ENCODE assay signal across 11 mouse cellular contexts in genomic region chr17:71684103-71684608, GRCm38 (mm10). TPM values are rescaled to one million over a fixed set of nuclear protein-coding genes. Genes with fewer than 3 reads are reported as not detected.
A peak's percentile ranks its signal among the peaks of the same experiment; 100 is the strongest.
DNase-seq lines count a peak whose midpoint lies in the region; ATAC-seq and TF ChIP-seq lines count a peak whose summit lies in the region.
"Had no signal": no experiment of that assay in that cellular context is flagged by ENCODE, and none has a peak within 500 bp of the region (broad histone marks: within the 10 kb centered on the region; RNA-seq: fewer than 3 reads in every experiment).

No protein-coding gene starts in this region.

- no peak overlapping the region for H3K4me3 ChIP-seq in kidney, embryonic 15.5 days (replicated peaks)
- no peak overlapping the region for H3K4me3 ChIP-seq in CH12.LX (replicated peaks in 1 of 3; ENCODE audit: low read depth in 2 of 3, low read length in 2 of 3, poor library complexity in 1 of 3)
- no peak overlapping the region for H3K4me3 ChIP-seq in hindbrain, embryonic 11.5 days (ENCODE audit: low read depth, low read length)
- H3K4me3 ChIP-seq in midbrain, embryonic 15.5 days = no peak overlapping the region
- H3K4me3 ChIP-seq: erythroblast, embryonic 14.5 days; limb, embryonic 13.5 days had no signal

- peak; percentile 16 for DNase-seq in kidney, postnatal 14 days
- DNase-seq in CH12.LX (ENCODE audit: extremely low read depth) = peak; percentile 92
- DNase-seq in hindbrain, embryonic 11.5 days (ENCODE audit: low spot score) = no peak
- DNase-seq: cerebellum, adult 11 months; kidney, adult 9 months had no signal

- TF ChIP-seq POLR2A in CH12.LX (IDR thresholded peaks at IDR 0.05; ENCODE audit: low read depth, low read length) = peak; percentile 56; the same call in 1 of the 2 replicates

- peak; percentile 97 for TF ChIP-seq EP300 in CH12.LX (IDR thresholded peaks at IDR 0.05; ENCODE audit: low read length)

- in situ Hi-C loops in CH12.LX (cut with MboI; ENCODE audit: low pct_ligation_motif_present, low pct_unique_long_range_greater_than_20kb, low sequenced_read_pairs) = no loop called here

- no peaks in the 10 kb centered on the region for H3K27me3 ChIP-seq in kidney, embryonic 15.5 days
- H3K27me3 ChIP-seq in CH12.LX (replicated peaks) = no peaks in the 10 kb centered on the region
- H3K27me3 ChIP-seq in hindbrain, embryonic 11.5 days (ENCODE audit: control insufficient read depth, insufficient read depth, low read length) = no peaks in the 10 kb centered on the region
- H3K27me3 ChIP-seq in midbrain, embryonic 15.5 days (replicated peaks) = no peaks in the 10 kb centered on the region
- H3K27me3 ChIP-seq: limb, embryonic 13.5 days had no signal

- H3K9me3 ChIP-seq in kidney, embryonic 15.5 days (replicated peaks) = no peaks in the 10 kb centered on the region
- H3K9me3 ChIP-seq in CH12.LX (replicated peaks; ENCODE audit: low read length) = no peaks in the 10 kb centered on the region
- H3K9me3 ChIP-seq in hindbrain, embryonic 11.5 days (ENCODE audit: control insufficient read depth, low read length) = no peaks in the 10 kb centered on the region
- no peaks in the 10 kb centered on the region for H3K9me3 ChIP-seq in midbrain, embryonic 15.5 days
- H3K9me3 ChIP-seq: limb, embryonic 13.5 days had no signal

- 59% methylated on average over 5 of the region's 5 CpGs for WGBS in kidney, embryonic 15.5 days
- WGBS in hindbrain, embryonic 11.5 days = 61% methylated on average over 5 of the region's 5 CpGs
- 46% methylated on average over 5 of the region's 5 CpGs for WGBS in midbrain, embryonic 15.5 days

- no peak overlapping the region for H3K27ac ChIP-seq in kidney, embryonic 15.5 days
- peak overlapping the region; percentile 90 for H3K27ac ChIP-seq in CH12.LX (ENCODE audit: insufficient read depth, low read depth)
- no peak overlapping the region for H3K27ac ChIP-seq in hindbrain, embryonic 11.5 days (ENCODE audit: low read depth, low read length)
- no peak overlapping the region for H3K27ac ChIP-seq in midbrain, embryonic 15.5 days
- H3K27ac ChIP-seq: limb, embryonic 13.5 days had no signal

- H3K79me2 ChIP-seq in CH12.LX (replicated peaks; ENCODE audit: control insufficient read depth, extremely low read depth, insufficient read depth, poor library complexity, severe bottlenecking) = no peaks in the 10 kb centered on the region

- H3K4me1 ChIP-seq in kidney, embryonic 15.5 days = peaks cover 4% of the 10 kb centered on the region; the same call in 1 of the 2 replicates
- H3K4me1 ChIP-seq in CH12.LX (ENCODE audit: control insufficient read depth in 1 of 2, insufficient read depth in 2 of 2) = peaks cover 25 to 84% of the 10 kb centered on the region in 2 experiments
- no peaks in the 10 kb centered on the region for H3K4me1 ChIP-seq in hindbrain, embryonic 11.5 days (replicated peaks; ENCODE audit: control insufficient read depth, insufficient read depth, low read length)
- no peaks in the 10 kb centered on the region for H3K4me1 ChIP-seq in midbrain, embryonic 15.5 days

- H3K4me2 ChIP-seq in kidney, embryonic 15.5 days = no peak overlapping the region
- peak overlapping the region; percentile 79 for H3K4me2 ChIP-seq in CH12.LX (ENCODE audit: insufficient read depth, low read depth, poor library complexity, severe bottlenecking)
- no peak overlapping the region for H3K4me2 ChIP-seq in hindbrain, embryonic 11.5 days (replicated peaks; ENCODE audit: low read depth, low read length)
- H3K4me2 ChIP-seq in midbrain, embryonic 15.5 days = no peak overlapping the region
- H3K4me2 ChIP-seq: limb, embryonic 13.5 days had no signal

- no peaks in the 10 kb centered on the region for H3K36me3 ChIP-seq in kidney, embryonic 15.5 days
- no peaks in the 10 kb centered on the region for H3K36me3 ChIP-seq in CH12.LX (replicated peaks in 1 of 2; ENCODE audit: control insufficient read depth in 1 of 2, insufficient read depth in 1 of 2, low read length in 1 of 2)
- H3K36me3 ChIP-seq in hindbrain, embryonic 11.5 days (ENCODE audit: control insufficient read depth, insufficient read depth, low read length) = no peaks in the 10 kb centered on the region
- no peaks in the 10 kb centered on the region for H3K36me3 ChIP-seq in midbrain, embryonic 15.5 days (replicated peaks)
- H3K36me3 ChIP-seq: limb, embryonic 13.5 days had no signal

- no peak for ATAC-seq in kidney, embryonic 15.5 days (replicated peaks; ENCODE audit: low FRiP score)
- peak; percentile 90 for ATAC-seq in common myeloid progenitor, adult 5-6 weeks (replicated peaks; ENCODE audit: low read depth, poor library complexity, severe bottlenecking)
- 0 out of 2 replicates have a peak, but pooled peaks have one; percentile 25 for ATAC-seq in monocyte, adult 5-6 weeks (replicated peaks; ENCODE audit: insufficient number of reproducible peaks, low FRiP score, low TSS enrichment, poor library complexity, severe bottlenecking)
- no peak for ATAC-seq in hindbrain, embryonic 11.5 days (ENCODE audit: low FRiP score)
- no peak for ATAC-seq in midbrain, embryonic 15.5 days (replicated peaks)

- dilution Hi-C loops in CH12.LX (cut with MboI; ENCODE audit: extremely low pct_ligation_motif_present, extremely low pct_unique_long_range_greater_than_20kb, low sequenced_read_pairs) = no loop called here

- no peak overlapping the region for H3K9ac ChIP-seq in kidney, embryonic 15.5 days
- H3K9ac ChIP-seq in CH12.LX (ENCODE audit: insufficient read depth, low read depth) = peak overlapping the region; percentile 43; the same call in 1 of the 2 replicates
- H3K9ac ChIP-seq in hindbrain, embryonic 11.5 days (ENCODE audit: low read depth, low read length) = no peak overlapping the region
- no peak overlapping the region for H3K9ac ChIP-seq in midbrain, embryonic 15.5 days
- H3K9ac ChIP-seq: limb, embryonic 13.5 days had no signal

- no peak for TF ChIP-seq CTCF in CH12.LX (conservative IDR thresholded peaks at IDR 0.05 in 1 of 2, IDR thresholded peaks at IDR 0.05 in 1 of 2; ENCODE audit: low read depth in 2 of 2, low read length in 2 of 2)

- no peak; the same call in 1 of the 2 replicates for TF ChIP-seq RAD21 in CH12.LX (IDR thresholded peaks at IDR 0.05; ENCODE audit: low read depth, low read length)

TF ChIP-seq in CH12.LX, 34 proteins besides CTCF, POLR2A, EP300 and RAD21:
- TF ChIP-seq SIN3A (IDR thresholded peaks at IDR 0.05; ENCODE audit: low read length) (peak; percentile 85), E2F4 (IDR thresholded peaks at IDR 0.05; ENCODE audit: insufficient replicate concordance, low read depth, low read length) (no peak), CHD1 (IDR thresholded peaks at IDR 0.05; ENCODE audit: low read depth, low read length) (no peak), MAZ (IDR thresholded peaks at IDR 0.05; ENCODE audit: low read depth, low read length) (0 out of 2 replicates have a peak, but pooled peaks have one; percentile 26), USF2 (conservative IDR thresholded peaks at IDR 0.05; ENCODE audit: low read depth, low read length) (no peak), BHLHE40 (IDR thresholded peaks at IDR 0.05; ENCODE audit: low read depth, low read length) (peak; percentile 61; the same call in 1 of the 2 replicates), USF1 (IDR thresholded peaks at IDR 0.05; ENCODE audit: low read depth, low read length) (no peak), TCF12 (IDR thresholded peaks at IDR 0.05; ENCODE audit: low read depth, low read length) (peak; percentile 79), MAFK (IDR thresholded peaks at IDR 0.05; ENCODE audit: insufficient replicate concordance, low read length) (peak; percentile 58; the same call in 1 of the 2 replicates), RCOR1 (conservative IDR thresholded peaks at IDR 0.05; ENCODE audit: low read depth, low read length) (peak; percentile 95), NELFE (IDR thresholded peaks at IDR 0.05; ENCODE audit: low read depth, low read length) (peak; percentile 29; the same call in 1 of the 2 replicates), IRF4 (IDR thresholded peaks at IDR 0.05; ENCODE audit: low read depth, low read length) (peak; percentile 100), ETS1 (conservative IDR thresholded peaks at IDR 0.05; ENCODE audit: low read depth, low read length) (peak; percentile 78), ELF1 (IDR thresholded peaks at IDR 0.05; ENCODE audit: low read depth, low read length) (0 out of 2 replicates have a peak, but pooled peaks have one; percentile 24), MAX (IDR thresholded peaks at IDR 0.05; ENCODE audit: low read length) (peak; percentile 61), SMC3 (IDR thresholded peaks at IDR 0.05; ENCODE audit: low read depth, low read length) (peak; percentile 22; the same call in 1 of the 2 replicates), TBP (conservative IDR thresholded peaks at IDR 0.05; ENCODE audit: low read depth, low read length) (peak; percentile 64; the same call in 1 of the 2 replicates), CHD2 (IDR thresholded peaks at IDR 0.05; ENCODE audit: low read length) (peak; percentile 73), PAX5 (IDR thresholded peaks at IDR 0.05; ENCODE audit: low read length) (no peak), MYC (IDR thresholded peaks at IDR 0.05; ENCODE audit: low read depth, low read length) (peak; percentile 62; the same call in 1 of the 2 replicates), UBTF (IDR thresholded peaks at IDR 0.05; ENCODE audit: low read depth, low read length) (peak; percentile 91), MEF2A (IDR thresholded peaks at IDR 0.05; ENCODE audit: borderline replicate concordance, low read depth, low read length) (peak; percentile 82), ZKSCAN1 (IDR thresholded peaks at IDR 0.05; ENCODE audit: borderline replicate concordance, low read depth, low read length) (no peak), GABPA (IDR thresholded peaks at IDR 0.05; ENCODE audit: insufficient replicate concordance, low read depth, low read length) (no peak), JUND (conservative IDR thresholded peaks at IDR 0.05; ENCODE audit: low read depth, low read length) (peak; percentile 55), MXI1 (IDR thresholded peaks at IDR 0.05; ENCODE audit: low read depth, low read length) (peak; percentile 35; the same call in 1 of the 2 replicates), HCFC1 (IDR thresholded peaks at IDR 0.05; ENCODE audit: low read depth, low read length) (0 out of 2 replicates have a peak, but pooled peaks have one; percentile 36), ZMIZ1 (IDR thresholded peaks at IDR 0.05; ENCODE audit: low read depth, low read length) (peak; percentile 28)

RNA-seq across cellular contexts. Expression of gene Togaram2, which starts 11.1 kb away (rescaled TPM):
- polyA plus RNA-seq in kidney, embryonic 15.5 days (2015; fragmentation: Nextera tagmentation; extraction: Ambion mirVana) = 0.18 and 0.32 TPM in 2 replicates
- total RNA-seq in CH12.LX (2012; rRNA removed) = 0.71 and 0.76 TPM in 2 replicates
- 2.6 and 3.2 TPM in 2 replicates for total RNA-seq in CH12.LX (2014; rRNA removed)
- 17.6 and 19.6 TPM in 2 replicates for polyA plus RNA-seq in CH12.LX (2012; ENCODE audit: insufficient read length, low read depth)
- not detected in 2 replicates for total RNA-seq in common myeloid progenitor, adult 5-6 weeks (2017)
- not detected in 3 replicates for total RNA-seq in monocyte, adult 5-6 weeks (2017)
- not detected in 2 replicates for polyA plus RNA-seq in hindbrain, embryonic 11.5 days (2014; fragmentation: Nextera tagmentation; extraction: Ambion mirVana)
- 0.48 and 0.68 TPM in 2 replicates for polyA plus RNA-seq in midbrain, embryonic 15.5 days (2015; fragmentation: Nextera tagmentation; extraction: Ambion mirVana)
- polyA plus RNA-seq: erythroblast, embryonic 14.5 days had no signal

Comparison
In these comparisons a context has a peak if more than half of its experiments do, and no peak if none do; other contexts are left out.
1. ATAC-seq: peak in common myeloid progenitor, adult 5-6 weeks (single experiment) and monocyte, adult 5-6 weeks (single experiment); none in kidney, embryonic 15.5 days (single experiment), hindbrain, embryonic 11.5 days (single experiment) and midbrain, embryonic 15.5 days (single experiment).
2. RNA of gene Togaram2, which starts 11.1 kb away (polyA plus RNA-seq): 17.6 to 19.6 TPM in CH12.LX; 0.48 to 0.68 TPM in midbrain, embryonic 15.5 days, 0.18 to 0.32 TPM in kidney, embryonic 15.5 days and not detected in hindbrain, embryonic 11.5 days; every median in the first group is over 10 times any median in the second.